Mouse (Mus musculus): ENCODE data around the gene Slc25a45.

DNA sequence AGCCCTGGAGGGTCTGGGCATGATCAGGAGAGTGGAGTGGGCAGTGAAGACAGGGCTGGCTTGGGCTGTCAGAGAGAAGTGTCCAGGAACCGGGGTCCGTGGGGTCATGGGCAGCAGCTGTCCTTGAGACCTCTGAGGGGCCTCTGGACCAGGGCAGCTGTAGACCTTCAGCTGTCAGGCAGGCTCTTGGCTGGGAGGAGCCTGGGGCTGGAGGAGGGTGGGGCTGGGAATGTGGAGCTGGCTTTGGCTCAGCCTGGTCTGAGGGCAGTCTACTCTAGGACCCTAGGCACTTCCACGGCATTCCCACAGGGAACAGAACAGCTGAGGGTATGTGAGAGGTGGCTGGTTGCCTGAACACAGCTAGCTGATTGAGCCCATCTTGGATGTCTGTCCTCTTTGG lies 57.7 kb downstream of the Slc25a45 start:
- no peak for TF ChIP-seq CTCF (IDR thresholded peaks at IDR 0.05; ENCODE audit: low read depth)
- no peak for TF ChIP-seq EP300 (IDR thresholded peaks at IDR 0.05; ENCODE audit: low read depth)

Measured in liver, postnatal 0 days (tissue).